21 mouse cellular contexts compared by ENCODE assay signal in genomic region chr7:19575559-19575958, GRCm38 (mm10). TPM values are rescaled to one million over a fixed set of nuclear protein-coding genes. Genes with fewer than 3 reads are reported as not detected.
DNase-seq lines count a peak whose midpoint lies in the region; ATAC-seq and TF ChIP-seq lines count a peak whose summit lies in the region.
"Had no signal": no experiment of that assay in that cellular context is flagged by ENCODE, and none has a peak within 500 bp of the region (broad histone marks: within the 10 kb centered on the region; RNA-seq: fewer than 3 reads in every experiment).

No protein-coding gene starts in this region.

- no peak for TF ChIP-seq CTCF in heart, adult 2 months (IDR thresholded peaks at IDR 0.05)

- no peak overlapping the region for H3K9ac ChIP-seq in heart, embryonic 11.5 days (ENCODE audit: low read depth, low read length)
- H3K9ac ChIP-seq in heart, adult 2 months (ENCODE audit: low read depth, low read length) = no peak overlapping the region
- no peak overlapping the region for H3K9ac ChIP-seq in ES-E14 (ENCODE audit: insufficient read depth, low read depth, low read length, poor library complexity, severe bottlenecking)
- H3K9ac ChIP-seq in liver, embryonic 13.5 days = peak overlapping the region; percentile 18; the same call in 1 of the 2 replicates
- H3K9ac ChIP-seq in forebrain, embryonic 11.5 days (ENCODE audit: low read length) = no peak overlapping the region
- H3K9ac ChIP-seq: embryonic facial prominence, embryonic 13.5 days; forebrain, embryonic 13.5 days; forebrain, postnatal 0 days; hindbrain, embryonic 12.5 days had no signal

- no peak for ATAC-seq in heart, embryonic 11.5 days (replicated peaks; ENCODE audit: insufficient number of reproducible peaks, low FRiP score, low TSS enrichment)
- ATAC-seq in liver, embryonic 13.5 days (ENCODE audit: low read depth) = no peak
- no peak for ATAC-seq in forebrain, embryonic 11.5 days (replicated peaks; ENCODE audit: low FRiP score)
- ATAC-seq: CD4-positive, CD25-positive, alpha-beta regulatory T cell, adult 4 months; forebrain, embryonic 13.5 days; forebrain, postnatal 0 days; hindbrain, embryonic 16.5 days had no signal

- H3K27me3 ChIP-seq in heart, embryonic 11.5 days (ENCODE audit: control insufficient read depth, insufficient read depth, low read length) = peaks cover 37% of the 10 kb centered on the region
- H3K27me3 ChIP-seq in heart, adult 2 months (ENCODE audit: control insufficient read depth, insufficient read depth, low read length) = peaks cover 3% of the 10 kb centered on the region; the same call in 1 of the 2 replicates
- H3K27me3 ChIP-seq in liver, embryonic 13.5 days = peaks cover 16% of the 10 kb centered on the region; the same call in 1 of the 2 replicates
- H3K27me3 ChIP-seq in forebrain, embryonic 11.5 days (ENCODE audit: control insufficient read depth, insufficient read depth, low read length) = peaks cover 36% of the 10 kb centered on the region

- no peak overlapping the region for H3K4me3 ChIP-seq in heart, embryonic 11.5 days (ENCODE audit: low read depth, low read length)
- no peak overlapping the region for H3K4me3 ChIP-seq in heart, adult 2 months
- no peak overlapping the region for H3K4me3 ChIP-seq in ES-E14 (ENCODE audit: insufficient read depth in 1 of 2, low read depth in 1 of 2, low read length in 2 of 2, poor library complexity in 1 of 2, severe bottlenecking in 1 of 2)
- H3K4me3 ChIP-seq in liver, embryonic 13.5 days (replicated peaks) = no peak overlapping the region
- H3K4me3 ChIP-seq in forebrain, embryonic 11.5 days (ENCODE audit: low read depth, low read length) = no peak overlapping the region
- H3K4me3 ChIP-seq: embryonic facial prominence, embryonic 13.5 days; forebrain, embryonic 13.5 days; hindbrain, embryonic 12.5 days had no signal

- intact Hi-C loops in heart, adult 2 months (cut with DNase I) = no loop called here

- no peak overlapping the region for H3K4me2 ChIP-seq in heart, embryonic 11.5 days
- H3K4me2 ChIP-seq in liver, embryonic 13.5 days = peak overlapping the region; percentile 9; the same call in 1 of the 2 replicates
- H3K4me2 ChIP-seq in forebrain, embryonic 11.5 days (ENCODE audit: low read depth, low read length, severe bottlenecking) = no peak overlapping the region
- H3K4me2 ChIP-seq: embryonic facial prominence, embryonic 13.5 days; forebrain, embryonic 13.5 days; hindbrain, embryonic 12.5 days had no signal

- H3K9me3 ChIP-seq in heart, embryonic 11.5 days (replicated peaks; ENCODE audit: control insufficient read depth, low read length) = no peaks in the 10 kb centered on the region
- no peaks in the 10 kb centered on the region for H3K9me3 ChIP-seq in ES-E14 (ENCODE audit: control insufficient read depth, insufficient read depth, low read depth, low read length)
- H3K9me3 ChIP-seq in liver, embryonic 13.5 days (replicated peaks) = no peaks in the 10 kb centered on the region
- H3K9me3 ChIP-seq in forebrain, embryonic 11.5 days (ENCODE audit: control insufficient read depth, low read length) = no peaks in the 10 kb centered on the region
- H3K9me3 ChIP-seq: embryonic facial prominence, embryonic 13.5 days; forebrain, embryonic 13.5 days; hindbrain, embryonic 12.5 days had no signal

- in situ Hi-C loops in ES-E14 (cut with MboI; ENCODE audit: low sequenced_read_pairs in 2 of 2, unreplicated experiment in 2 of 2) = no loop called here

- no peak for TF ChIP-seq EP300 in heart, adult 2 months (IDR thresholded peaks at IDR 0.05; ENCODE audit: insufficient read depth, low read depth, low read length)

- WGBS in heart, embryonic 11.5 days (ENCODE audit: insufficient replicate concordance) = 55% methylated on average over 3 of the region's 3 CpGs
- 40% methylated on average over 3 of the region's 3 CpGs for WGBS in heart, adult 2 months
- 34% methylated on average over 3 of the region's 3 CpGs for WGBS in liver, embryonic 13.5 days (ENCODE audit: insufficient replicate concordance)
- 66% methylated on average over 3 of the region's 3 CpGs for WGBS in forebrain, embryonic 11.5 days

- no peak for TF ChIP-seq POLR2A in heart, adult 2 months (IDR thresholded peaks at IDR 0.05; ENCODE audit: insufficient read depth, low read depth, low read length)

- H3K79me2 ChIP-seq in heart, adult 2 months (replicated peaks; ENCODE audit: control insufficient read depth, insufficient read depth, low read length) = no peaks in the 10 kb centered on the region; the same call in 1 of the 2 replicates

- H3K27ac ChIP-seq in heart, embryonic 11.5 days (ENCODE audit: low read depth, low read length) = peak overlapping the region; percentile 35; the same call in 1 of the 2 replicates
- no peak overlapping the region for H3K27ac ChIP-seq in heart, adult 2 months
- H3K27ac ChIP-seq in ES-E14 (ENCODE audit: insufficient read depth, low read depth, low read length, poor library complexity, severe bottlenecking) = peak overlapping the region; percentile 26; the same call in 1 of the 2 replicates
- peak overlapping the region; percentile 94 for H3K27ac ChIP-seq in liver, embryonic 13.5 days
- no peak overlapping the region for H3K27ac ChIP-seq in forebrain, embryonic 11.5 days (ENCODE audit: low read depth, low read length)
- H3K27ac ChIP-seq: embryonic facial prominence, embryonic 13.5 days; forebrain, embryonic 13.5 days; hindbrain, embryonic 12.5 days had no signal

- DNase-seq in heart, adult 2 months = no peak
- DNase-seq in ES-E14 (ENCODE audit: low read depth, low spot score) = no peak
- DNase-seq in liver, embryonic 13.5 days = no peak
- no peak for DNase-seq in adrenal gland, adult 8-10 months
- DNase-seq in forebrain, embryonic 11.5 days (ENCODE audit: low spot score) = no peak
- no peak for DNase-seq in left cerebral cortex, adult 9 months (ENCODE audit: low spot score in 2 of 2)
- DNase-seq: adrenal gland, postnatal 14 days; B cell, adult 2 months; cerebellum, adult 11-12 months; cerebellum, adult 9-10 months; cerebellum, postnatal 25 days; forebrain, postnatal 0 days; gastrocnemius, postnatal 25 days; heart, postnatal 10 days; heart, postnatal 4 days had no signal

- peaks cover 21% of the 10 kb centered on the region for H3K4me1 ChIP-seq in heart, embryonic 11.5 days (ENCODE audit: control insufficient read depth, insufficient read depth, low read length)
- H3K4me1 ChIP-seq in heart, adult 2 months (ENCODE audit: control insufficient read depth, insufficient read depth, low read length) = peaks cover 7% of the 10 kb centered on the region
- H3K4me1 ChIP-seq in ES-E14 (ENCODE audit: control insufficient read depth in 2 of 2, insufficient read depth in 2 of 2, low read length in 2 of 2, poor library complexity in 1 of 2) = peaks cover 7 to 23% of the 10 kb centered on the region in 2 experiments
- peaks cover 78% of the 10 kb centered on the region for H3K4me1 ChIP-seq in liver, embryonic 13.5 days (replicated peaks)
- H3K4me1 ChIP-seq in forebrain, embryonic 11.5 days (replicated peaks; ENCODE audit: control insufficient read depth, insufficient read depth, low read length) = peaks cover 13% of the 10 kb centered on the region

- H3K36me3 ChIP-seq in heart, embryonic 11.5 days (ENCODE audit: control insufficient read depth, insufficient read depth, low read length) = peaks cover 3% of the 10 kb centered on the region; the same call in 1 of the 2 replicates
- H3K36me3 ChIP-seq in heart, adult 2 months (ENCODE audit: control insufficient read depth, insufficient read depth, low read length) = no peaks in the 10 kb centered on the region
- H3K36me3 ChIP-seq in ES-E14 (ENCODE audit: control insufficient read depth, insufficient read depth, low read length, poor library complexity, severe bottlenecking) = peaks cover 15% of the 10 kb centered on the region
- peaks cover 21% of the 10 kb centered on the region for H3K36me3 ChIP-seq in liver, embryonic 13.5 days
- H3K36me3 ChIP-seq in forebrain, embryonic 11.5 days (ENCODE audit: control insufficient read depth, insufficient read depth, low read length) = no peaks in the 10 kb centered on the region

RNA-seq across cellular contexts. Expression of gene Zfp296, which starts 1.5 kb away (rescaled TPM):
- polyA plus RNA-seq in heart, embryonic 11.5 days (2014; fragmentation: Nextera tagmentation; extraction: Ambion mirVana) = 0.30 TPM in 1 of 2 replicates, not detected in the other
- total RNA-seq in heart, adult 2 months (2021) = under 1 TPM; 0.42 to 0.43 TPM
- polyA plus RNA-seq in heart, adult 2 months (2012; rRNA removed) = 0.82 and 1.0 TPM in 2 replicates
- total RNA-seq in ES-E14 (2012; rRNA removed) = 32.2 and 35.3 TPM in 2 replicates
- polyA plus RNA-seq in liver, embryonic 13.5 days (2015; fragmentation: Nextera tagmentation; extraction: Ambion mirVana) = 1.3 and 1.5 TPM in 2 replicates
- under 1 TPM; 0.52 to 0.68 (median 0.57) TPM for total RNA-seq in adrenal gland, adult 8-10 months (2022)
- polyA plus RNA-seq in forebrain, embryonic 11.5 days (2014; fragmentation: Nextera tagmentation; extraction: Ambion mirVana) = 0.40 and 0.47 TPM in 2 replicates
- total RNA-seq: heart, postnatal 10 days had no signal

RNA-seq across cellular contexts. Expression of gene Gemin7, which starts 1.8 kb away (rescaled TPM):
- polyA plus RNA-seq in heart, embryonic 11.5 days (2014; fragmentation: Nextera tagmentation; extraction: Ambion mirVana) = 141 and 157 TPM in 2 replicates
- total RNA-seq in heart, adult 2 months (2021) = 10 to 100 TPM; 48.5 to 48.6 TPM
- polyA plus RNA-seq in heart, adult 2 months (2012; rRNA removed) = 75.2 and 87.3 TPM in 2 replicates
- total RNA-seq in ES-E14 (2012; rRNA removed) = 42.1 and 54.2 TPM in 2 replicates
- polyA plus RNA-seq in liver, embryonic 13.5 days (2015; fragmentation: Nextera tagmentation; extraction: Ambion mirVana) = 84.9 and 92.7 TPM in 2 replicates
- total RNA-seq in adrenal gland, adult 8-10 months (2022) = 10 to 100 TPM; 76.9 to 94.1 (median 85.1) TPM
- 151 and 156 TPM in 2 replicates for polyA plus RNA-seq in forebrain, embryonic 11.5 days (2014; fragmentation: Nextera tagmentation; extraction: Ambion mirVana)

RNA-seq across cellular contexts. Expression of gene Ppp1r37, which starts 12.7 kb away (rescaled TPM):
- 2.3 and 5.2 TPM in 2 replicates for polyA plus RNA-seq in heart, embryonic 11.5 days (2014; fragmentation: Nextera tagmentation; extraction: Ambion mirVana)
- total RNA-seq in heart, adult 2 months (2021) = 10 to 100 TPM; 58.0 to 69.5 TPM
- polyA plus RNA-seq in heart, adult 2 months (2012; rRNA removed) = 56.0 and 66.4 TPM in 2 replicates
- total RNA-seq in ES-E14 (2012; rRNA removed) = 25.3 and 37.7 TPM in 2 replicates
- polyA plus RNA-seq in liver, embryonic 13.5 days (2015; fragmentation: Nextera tagmentation; extraction: Ambion mirVana) = 7.8 and 8.3 TPM in 2 replicates
- total RNA-seq in adrenal gland, adult 8-10 months (2022) = 10 to 100 TPM; 68.3 to 88.3 (median 81.8) TPM
- 5.1 and 7.8 TPM in 2 replicates for polyA plus RNA-seq in forebrain, embryonic 11.5 days (2014; fragmentation: Nextera tagmentation; extraction: Ambion mirVana)

RNA-seq across cellular contexts. Expression of gene Clasrp, which starts 28.7 kb away (rescaled TPM):
- polyA plus RNA-seq in heart, embryonic 11.5 days (2014; fragmentation: Nextera tagmentation; extraction: Ambion mirVana) = 33.2 and 34.3 TPM in 2 replicates
- total RNA-seq in heart, adult 2 months (2021) = 10 to 100 TPM; 13.9 to 14.0 TPM
- 26.1 and 32.0 TPM in 2 replicates for polyA plus RNA-seq in heart, adult 2 months (2012; rRNA removed)
- total RNA-seq in ES-E14 (2012; rRNA removed) = 52.7 and 83.4 TPM in 2 replicates
- 14.3 and 15.7 TPM in 2 replicates for polyA plus RNA-seq in liver, embryonic 13.5 days (2015; fragmentation: Nextera tagmentation; extraction: Ambion mirVana)
- total RNA-seq in adrenal gland, adult 8-10 months (2022) = 10 to 100 TPM; 29.5 to 92.6 (median 50.4) TPM
- polyA plus RNA-seq in forebrain, embryonic 11.5 days (2014; fragmentation: Nextera tagmentation; extraction: Ambion mirVana) = 59.7 and 64.1 TPM in 2 replicates

RNA-seq across cellular contexts. Expression of gene Relb, which starts 53.7 kb away (rescaled TPM):
- 3.3 and 3.7 TPM in 2 replicates for polyA plus RNA-seq in heart, embryonic 11.5 days (2014; fragmentation: Nextera tagmentation; extraction: Ambion mirVana)
- 1 to 10 TPM; 7.1 to 7.6 TPM for total RNA-seq in heart, adult 2 months (2021)
- polyA plus RNA-seq in heart, adult 2 months (2012; rRNA removed) = 9.5 and 12.1 TPM in 2 replicates
- 13.9 and 15.1 TPM in 2 replicates for total RNA-seq in ES-E14 (2012; rRNA removed)
- polyA plus RNA-seq in liver, embryonic 13.5 days (2015; fragmentation: Nextera tagmentation; extraction: Ambion mirVana) = 1.6 and 1.7 TPM in 2 replicates
- 10 to 100 TPM; 31.6 to 50.7 (median 42.6) TPM for total RNA-seq in adrenal gland, adult 8-10 months (2022)
- polyA plus RNA-seq in forebrain, embryonic 11.5 days (2014; fragmentation: Nextera tagmentation; extraction: Ambion mirVana) = 2.9 and 3.7 TPM in 2 replicates

Comparison
In these comparisons a context has a peak if more than half of its experiments do, and no peak if none do; other contexts are left out.
1. H3K27ac ChIP-seq: peak in heart, embryonic 11.5 days (single experiment), ES-E14 (single experiment) and liver, embryonic 13.5 days (single experiment); none in heart, adult 2 months (single experiment) and forebrain, embryonic 11.5 days (single experiment).